Mouse (Mus musculus): ENCODE measurements around the gene Stard13.

GRCm38 (mm10) chr5:151059352-151059751 lies 174.3 kb downstream of the Stard13 start:
- TF ChIP-seq POLR2A (IDR thresholded peaks at IDR 0.05; ENCODE audit: borderline replicate concordance, extremely low read depth, low read depth, low read length) (no peak), CTCF (IDR thresholded peaks at IDR 0.05; ENCODE audit: insufficient read depth, low read length) (no peak)
